Mouse (Mus musculus) ES-Bruce4 (cell line): ENCODE measurements around the gene Dmd.

Experiments used
- CTCF ChIP-seq: IDR thresholded peaks from one replicate; pipeline ENCODE4 v1.8.1; 2011; ENCODE audit warnings: low read depth, low read length
- EP300 ChIP-seq: IDR thresholded peaks from 2 replicates; pipeline ENCODE4 v1.6.1; 2011; ENCODE audit warnings: low read depth, low read length; ENCODE audit not compliant: insufficient read depth
- POLR2A ChIP-seq: IDR thresholded peaks from one replicate; pipeline ENCODE4 v1.8.1; 2011; ENCODE audit warnings: low read length; ENCODE audit not compliant: insufficient read depth

DNA sequence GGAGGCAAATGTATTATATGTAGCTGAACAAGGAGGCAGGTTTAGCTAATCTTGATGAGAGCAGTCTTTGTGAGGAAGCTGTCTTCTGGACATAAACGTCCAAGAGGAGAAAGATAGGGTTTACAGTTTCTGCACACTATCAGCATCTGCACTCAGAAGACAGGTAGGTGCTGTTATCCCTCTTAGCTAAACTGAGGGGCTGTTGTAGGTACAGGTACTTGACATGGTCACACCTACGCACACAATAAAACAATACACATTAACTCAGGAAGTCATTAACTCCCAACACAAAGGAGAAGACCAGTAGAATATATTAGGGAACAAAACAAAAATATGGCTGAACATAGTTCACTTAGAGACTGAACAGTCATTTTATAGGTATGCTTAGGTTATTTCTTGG is 1217.2 kb downstream of the Dmd start:
- TF ChIP-seq POLR2A (no peak), CTCF (no peak), EP300 (no peak)
